Mouse (Mus musculus) right cerebral cortex, adult 2 months (tissue): ENCODE results near the gene Pick1.
A peak's percentile ranks its signal among the peaks of the same experiment; 100 is the strongest.

ENCODE experiments used
- DNase-seq, 2 experiments: peaks; one replicate each; pipeline ENCODE4 v3.0.0; 2021 to 2022; ENCODE audit warnings: low spot score in 2 of 2

The Pick1 gene

GRCm38 (mm10) chr15:79229058-79229821 is at the start of gene Pick1, which contains the start of gene Gm49486:
Gene Pick1 (plus strand): TSS chr15:79229173.
Gene Gm49486 (plus strand): TSS chr15:79229391.
- DNase-seq, result peak; percentile 86

- no peak for DNase-seq
Measured at GRCm38 (mm10) chr15:79185213-79185612, 43.8 kb upstream of the Pick1 start.

GRCm38 (mm10) chr15:79187819-79188218 is 41.2 kb upstream of the Pick1 start:
- DNase-seq, result no peak

- no peak for DNase-seq
Measured at GRCm38 (mm10) chr15:79191426-79191825, 37.5 kb upstream of the Pick1 start.

- no peak for DNase-seq
Measured at GRCm38 (mm10) chr15:79192450-79192849, 36.5 kb upstream of the Pick1 start.

- peak in 1 of 2 experiments; percentile 35 for DNase-seq
Measured at GRCm38 (mm10) chr15:79192885-79193845, 35.8 kb upstream of the Pick1 start.

GRCm38 (mm10) chr15:79194048-79194447 is 34.9 kb upstream of the Pick1 start:
- no peak for DNase-seq

GRCm38 (mm10) chr15:79194946-79195345 is 34.0 kb upstream of the Pick1 start:
- DNase-seq, result no peak

- no peak for DNase-seq
Measured at GRCm38 (mm10) chr15:79195492-79195891, 33.5 kb upstream of the Pick1 start.

GRCm38 (mm10) chr15:79199390-79199976 is 29.5 kb upstream of the Pick1 start:
- DNase-seq, result no peak

GRCm38 (mm10) chr15:79201491-79202150 is 27.4 kb upstream of the Pick1 start:
- DNase-seq, result no peak

- DNase-seq, result no peak
Measured at GRCm38 (mm10) chr15:79202575-79202974, 26.4 kb upstream of the Pick1 start.

- DNase-seq, result no peak
Measured at GRCm38 (mm10) chr15:79208211-79208610, 20.8 kb upstream of the Pick1 start.

- no peak for DNase-seq
Measured at GRCm38 (mm10) chr15:79208758-79209439, 20.1 kb upstream of the Pick1 start.

- DNase-seq, result no peak
Measured at GRCm38 (mm10) chr15:79210357-79210756, 18.6 kb upstream of the Pick1 start.

- no peak for DNase-seq
Measured at GRCm38 (mm10) chr15:79212750-79213446, 16.1 kb upstream of the Pick1 start.

- no peak for DNase-seq
Measured at GRCm38 (mm10) chr15:79213591-79213990, 15.4 kb upstream of the Pick1 start.

- no peak for DNase-seq
Measured at GRCm38 (mm10) chr15:79216191-79216590, 12.8 kb upstream of the Pick1 start.

GRCm38 (mm10) chr15:79219572-79219971 is 9.4 kb upstream of the Pick1 start:
- DNase-seq, result no peak

- DNase-seq, result no peak
Measured at GRCm38 (mm10) chr15:79223641-79224040, 5.3 kb upstream of the Pick1 start.
